Mouse (Mus musculus) right cerebral cortex, postnatal 14 days (tissue): ENCODE data around the gene P3h3.
"Not testable (repeated sequence)": the region's sequence is repeated elsewhere in the genome, so short reads cannot be mapped to it uniquely, and the experiment has no call there.

Source experiments
- DNase-seq: peaks from one replicate; pipeline ENCODE4 v3.0.0; 2022

P3h3 gene

DNA sequence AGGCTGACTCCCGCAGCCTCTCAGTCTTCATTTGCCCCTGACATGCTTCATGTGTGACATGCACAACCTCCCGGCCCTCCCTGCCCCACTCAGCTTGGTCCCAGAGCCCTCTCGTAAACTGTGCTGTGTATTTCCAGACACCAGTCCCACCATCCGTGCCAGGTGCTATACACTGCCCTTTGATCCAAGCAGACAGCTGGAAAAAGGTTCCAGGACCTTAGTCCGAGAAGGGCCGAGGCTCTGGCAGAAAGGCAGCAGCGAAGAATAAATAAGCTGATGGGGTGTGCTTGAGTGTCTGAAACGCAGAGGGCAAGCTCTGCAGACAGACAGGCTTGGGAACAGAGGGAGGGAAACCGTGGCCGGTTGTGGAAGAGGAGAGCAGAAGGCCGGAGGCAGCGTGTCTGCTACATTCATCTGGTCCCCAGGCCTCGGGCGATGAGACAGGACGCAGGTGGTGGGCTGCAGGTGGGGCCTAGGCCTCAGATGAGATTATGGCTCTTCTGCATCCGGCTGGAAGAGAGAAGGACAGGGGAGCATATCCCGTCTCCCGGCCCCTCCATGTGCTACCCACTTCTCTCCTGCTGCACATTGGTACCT lies 8.3 kb upstream of the P3h3 start:
- DNase-seq: no peak

DNA sequence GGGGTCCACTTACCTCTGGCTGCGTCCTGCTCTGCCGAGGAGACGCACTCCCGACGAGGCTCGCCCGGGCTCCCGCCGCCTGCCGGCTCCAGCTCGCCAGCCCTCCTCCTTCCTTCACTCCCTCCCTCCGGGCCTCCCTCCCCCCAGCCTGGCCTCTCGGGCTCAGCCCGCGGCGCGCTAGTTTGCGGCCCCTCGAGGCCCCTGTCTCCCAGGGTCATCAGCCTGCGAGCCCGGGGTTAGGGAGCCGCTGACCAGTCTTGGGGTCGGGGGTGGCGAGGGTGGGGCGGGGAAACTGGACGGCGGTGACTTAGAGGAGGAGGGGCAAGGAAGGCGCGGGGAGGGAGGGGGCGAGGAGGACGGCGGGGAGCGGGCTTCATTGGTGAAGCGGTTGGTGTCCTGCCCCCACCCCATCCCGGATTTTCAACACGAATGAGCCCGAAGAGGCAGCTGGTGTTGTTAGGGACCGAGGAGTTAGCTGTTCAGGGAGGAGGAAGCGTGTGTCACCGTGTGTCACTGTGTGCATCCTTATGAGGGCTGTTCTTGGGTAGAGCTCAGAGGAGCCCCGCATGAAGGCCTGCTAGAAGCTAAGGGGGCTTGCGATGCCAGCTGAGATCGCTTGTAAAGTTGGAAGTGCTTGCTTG lies 6.2 kb upstream of the P3h3 start, which contains the start of gene Gpr162:
Gene Gpr162, minus strand, starts transcription at position 326 of the 641 bp plus-strand sequence.
- peak; percentile 76 for DNase-seq

DNA sequence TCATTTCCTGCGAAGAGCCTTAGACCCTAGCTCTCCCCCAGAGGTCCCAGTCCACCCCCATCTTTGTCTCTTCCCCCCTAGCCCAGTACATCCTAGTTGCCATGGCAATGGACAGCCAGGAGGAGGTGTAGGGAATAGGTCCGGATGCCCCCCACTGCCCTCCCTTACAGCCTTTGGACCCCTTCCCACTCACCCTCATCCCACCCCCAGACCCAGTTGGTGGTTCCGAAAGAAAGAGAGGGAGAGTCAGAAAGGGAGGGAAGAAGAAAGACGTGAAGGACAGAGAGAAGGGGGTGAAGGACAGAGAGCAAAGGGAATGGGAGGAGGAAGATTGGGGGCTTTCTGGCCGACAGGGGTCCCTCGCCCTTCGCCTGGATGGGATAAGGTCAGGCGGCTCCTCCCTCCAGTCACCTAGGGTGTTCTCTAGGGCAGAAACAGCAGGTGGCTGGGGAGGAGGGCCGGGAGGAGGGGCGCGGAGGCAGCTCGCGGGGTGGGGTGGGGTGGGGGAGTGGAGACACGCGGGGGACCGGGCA lies 5.6 kb upstream of the P3h3 start:
- DNase-seq: no peak

DNA sequence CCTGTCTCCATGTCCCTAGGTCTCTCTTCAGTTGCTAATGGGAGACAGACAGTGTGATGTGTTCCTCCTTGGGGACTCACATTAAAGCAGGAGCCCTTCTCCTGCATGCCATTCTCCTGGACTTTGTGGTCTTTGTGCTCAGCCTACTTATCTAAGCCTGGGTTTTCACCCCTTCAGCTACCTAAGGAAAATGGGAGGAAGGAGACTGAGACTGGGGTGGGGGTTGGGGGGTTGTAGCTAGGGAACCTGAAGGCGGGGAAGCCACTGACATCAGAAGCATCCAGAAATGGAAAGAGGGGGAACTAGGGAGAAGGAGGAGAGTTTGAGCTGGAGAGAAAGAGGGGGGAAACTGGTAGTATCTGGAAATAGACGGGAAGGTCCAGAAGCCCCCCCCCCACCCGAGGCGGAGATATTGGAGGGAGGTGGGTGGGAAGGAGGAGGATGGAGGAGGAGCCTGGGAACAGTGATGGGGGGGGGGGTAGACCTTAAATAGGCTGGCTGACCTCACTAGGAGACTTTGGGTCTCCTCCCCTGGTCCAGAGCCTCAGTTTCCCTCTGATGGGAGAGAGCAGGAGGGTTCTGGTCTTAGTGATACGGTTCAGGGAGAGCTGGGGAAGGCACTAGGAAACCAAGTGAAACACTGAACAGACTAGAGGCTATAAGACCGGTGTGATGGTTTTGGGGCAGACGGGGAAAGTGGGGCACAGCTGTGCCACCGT lies 5.0 kb upstream of the P3h3 start:
- DNase-seq: peak; percentile 43

DNA sequence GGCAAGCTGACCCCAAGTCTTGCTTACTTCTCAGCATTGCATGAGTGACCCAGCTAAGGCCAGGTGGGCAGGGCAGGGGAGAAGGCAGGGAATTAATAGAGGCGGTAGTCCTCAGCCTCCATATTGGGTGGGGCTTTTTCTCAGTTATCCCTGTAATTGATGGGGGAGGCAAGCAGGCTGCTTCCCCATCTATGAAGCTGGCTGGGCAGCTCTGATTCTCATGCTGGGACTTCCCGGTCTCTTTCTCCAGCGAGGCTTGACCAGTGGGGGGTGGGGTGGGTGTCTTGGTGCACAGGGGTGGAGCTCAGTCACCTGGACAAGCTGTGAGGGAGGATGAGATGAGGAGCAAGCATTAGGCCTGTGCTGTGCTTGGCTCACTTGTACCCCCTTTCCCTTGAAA lies 4.2 kb upstream of the P3h3 start:
- no peak for DNase-seq

DNA sequence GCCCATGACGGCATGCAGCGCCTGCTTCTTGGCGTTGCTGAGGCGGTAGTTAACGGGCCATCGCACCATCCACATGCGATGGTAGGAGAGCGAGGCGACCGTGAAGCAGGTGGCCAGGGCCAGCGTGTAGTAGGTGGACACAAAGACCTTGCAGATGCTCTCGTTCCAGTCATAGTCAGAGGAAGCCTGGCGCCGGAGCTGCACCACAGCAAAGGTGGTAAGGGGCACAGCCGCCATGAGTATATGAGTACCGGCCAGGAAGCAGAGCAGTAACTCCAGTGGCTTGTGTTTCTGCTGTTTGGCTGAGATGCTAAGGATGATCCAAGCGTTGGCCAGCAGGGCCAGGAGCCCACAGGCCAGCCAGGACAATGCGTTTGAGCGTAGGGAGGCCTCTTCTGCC lies 3.7 kb upstream of the P3h3 start:
- no peak for DNase-seq

DNA sequence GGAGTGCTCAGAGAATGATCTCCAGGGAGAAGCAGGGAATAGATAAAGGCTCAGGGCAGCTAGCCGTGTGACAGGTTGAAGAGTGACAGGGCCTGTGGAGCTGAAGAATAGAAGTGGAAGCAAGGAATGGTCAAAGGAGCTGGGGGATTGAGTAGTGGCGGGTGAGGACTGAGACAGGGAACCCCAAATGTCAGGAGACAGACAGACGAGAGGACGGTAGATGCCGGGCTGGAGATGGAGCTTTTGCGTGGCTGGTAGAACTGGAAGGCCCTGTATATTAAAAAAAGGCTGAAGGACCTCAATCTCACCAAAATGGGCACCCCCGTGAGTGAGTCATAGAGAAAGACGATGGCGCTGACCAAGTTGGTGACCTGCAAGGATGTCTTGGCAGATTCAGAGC lies 3.0 kb upstream of the P3h3 start:
- no peak for DNase-seq

DNA sequence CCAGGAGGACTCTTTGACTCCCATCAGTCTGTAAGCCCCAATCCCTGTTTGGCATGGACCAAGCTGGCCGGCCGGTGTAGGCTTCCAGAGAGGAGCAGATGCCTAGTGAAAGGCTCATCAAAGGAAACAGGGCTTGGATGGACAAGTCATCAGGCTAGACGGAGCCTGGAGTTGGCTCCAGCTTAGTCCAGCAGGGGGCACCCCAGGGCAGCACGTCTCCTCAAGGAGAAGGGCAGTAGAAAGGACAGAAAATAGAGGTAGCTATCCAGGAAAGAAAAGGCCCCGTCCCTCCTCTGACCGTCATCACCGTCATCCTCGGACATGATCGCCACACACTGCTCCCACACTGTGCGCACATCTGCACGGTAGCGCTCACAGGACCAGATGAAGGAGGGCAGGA lies 2.2 kb upstream of the P3h3 start:
- peak; percentile 92 for DNase-seq

DNA sequence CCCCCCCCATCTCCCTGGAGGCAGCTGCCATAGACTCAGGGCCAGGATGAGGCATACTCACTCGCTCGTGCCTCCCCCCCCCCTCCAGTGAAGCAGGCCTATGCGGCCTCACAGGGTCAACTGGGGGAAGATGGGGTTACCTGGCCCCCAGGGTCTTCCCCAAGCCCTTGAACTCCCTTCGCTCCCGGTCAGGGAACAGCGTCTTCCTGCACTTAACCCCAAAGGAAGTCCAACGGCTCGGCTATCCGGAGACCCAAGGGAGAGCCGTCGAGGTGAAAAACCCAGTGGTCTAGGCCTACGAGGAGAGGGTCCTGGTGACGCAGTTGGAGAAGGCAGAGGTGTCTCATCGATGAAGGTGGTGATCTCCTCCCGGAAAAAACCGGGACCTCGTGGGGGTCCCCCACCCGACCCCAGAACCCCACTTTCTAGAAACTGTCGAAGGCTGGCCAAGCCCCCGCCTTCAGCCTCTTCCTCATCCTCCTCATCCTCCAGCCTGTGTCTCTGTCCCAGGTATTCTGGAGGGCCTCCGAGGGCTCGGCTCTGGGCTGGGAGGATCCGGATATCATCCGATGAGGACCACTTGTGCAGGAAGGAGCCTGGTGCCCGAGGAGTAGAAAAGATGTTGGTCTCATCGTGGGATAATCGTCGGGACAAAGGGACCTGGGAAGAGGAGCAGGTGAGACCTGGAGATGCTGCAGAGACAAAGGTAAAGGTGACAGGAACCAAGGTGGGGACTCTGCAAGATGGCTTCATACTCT lies 1.2 kb upstream of the P3h3 start:
- DNase-seq: no peak

DNA sequence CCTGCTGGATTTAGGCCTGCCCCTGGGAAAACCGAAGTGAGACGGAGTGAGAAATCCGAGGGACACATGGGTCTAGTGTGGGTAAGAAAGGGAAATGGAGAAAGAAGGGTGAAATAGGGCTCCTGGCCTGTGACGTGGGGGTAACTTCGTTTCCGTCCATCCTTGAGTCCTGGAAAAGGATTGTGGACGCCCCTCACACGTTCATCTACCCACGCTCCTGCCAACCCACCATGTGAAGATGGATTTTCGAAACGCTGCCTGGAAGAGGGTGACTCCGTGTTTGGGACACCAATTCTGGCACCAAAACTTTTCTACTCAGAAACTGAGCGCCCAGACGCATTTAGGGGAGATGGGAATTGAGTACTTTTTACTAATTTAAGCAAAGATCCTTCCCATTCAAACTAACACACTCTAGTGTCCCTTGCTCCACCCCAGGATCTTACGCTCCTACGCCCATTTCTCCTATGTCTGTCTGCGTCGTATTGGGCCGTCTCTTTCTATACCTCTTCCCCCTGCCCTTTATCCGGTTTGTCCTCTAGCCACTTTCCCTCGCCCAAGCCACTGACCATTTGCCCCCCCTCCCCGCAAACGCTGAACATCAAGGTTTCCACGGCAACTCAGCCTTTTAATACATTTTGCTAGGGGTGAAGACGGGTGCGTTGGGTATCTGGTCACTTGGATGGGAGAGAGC lies 433 bp upstream of the P3h3 start:
- DNase-seq: no peak

DNA sequence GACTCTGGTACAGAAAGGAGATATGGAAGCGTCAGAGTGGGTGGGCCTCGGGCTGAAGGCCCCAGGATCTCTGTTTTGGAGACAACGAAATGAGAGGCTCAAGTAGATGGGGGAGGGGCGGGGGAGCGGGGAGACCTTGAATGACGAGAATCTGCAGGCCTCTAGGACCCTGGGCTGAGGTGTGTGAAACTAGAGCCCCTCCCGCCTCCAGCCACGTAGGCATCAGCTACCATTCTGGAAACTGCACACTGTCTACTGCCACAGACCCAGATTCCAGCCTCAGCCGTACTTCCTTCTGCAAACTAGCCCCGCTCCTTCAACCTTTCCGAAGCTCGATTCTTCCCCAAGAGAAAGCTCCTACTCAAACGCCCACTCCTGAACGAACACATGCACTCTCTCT lies 1.2 kb downstream of the P3h3 start:
- peak; percentile 55 for DNase-seq

DNA sequence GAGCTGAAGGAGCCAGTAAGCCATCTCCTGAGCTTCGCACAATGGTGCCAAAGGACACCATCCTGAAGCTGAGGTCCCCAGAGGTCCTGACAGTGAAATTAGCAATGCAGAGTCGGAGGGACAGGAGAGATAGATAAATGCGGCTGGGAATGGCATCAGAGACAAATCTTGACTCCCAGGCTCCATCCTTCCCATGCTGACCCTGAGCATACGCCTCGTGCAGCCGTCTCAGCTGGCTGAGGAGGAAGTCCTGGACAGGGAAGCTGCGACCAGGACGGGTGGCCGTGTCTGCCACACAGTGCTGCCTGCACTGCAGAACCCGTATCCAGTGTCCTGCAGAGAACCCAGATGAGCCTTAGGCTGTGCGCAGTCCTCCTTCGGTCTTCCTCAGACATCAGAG lies 2.9 kb downstream of the P3h3 start:
- no peak for DNase-seq

DNA sequence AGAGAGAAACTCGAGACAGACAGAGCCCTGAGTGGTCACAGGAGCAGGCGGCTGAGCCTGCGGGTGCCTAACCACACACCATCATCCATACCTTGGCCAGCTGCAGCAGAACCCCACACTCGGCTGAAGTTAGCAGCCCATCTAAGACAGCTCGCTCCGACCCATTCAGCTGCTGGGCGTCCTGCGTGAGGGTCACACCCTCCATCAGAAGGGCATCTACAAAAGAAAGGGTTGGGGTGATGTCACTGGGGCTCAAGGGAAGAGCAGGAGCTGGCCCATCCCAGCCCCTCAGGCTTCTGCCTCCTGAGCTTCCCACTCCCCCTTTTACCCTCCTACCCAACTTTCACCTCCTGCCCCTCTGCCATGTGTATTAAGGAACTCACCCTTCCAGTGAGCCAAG lies 7.0 kb downstream of the P3h3 start:
- no peak for DNase-seq

DNA sequence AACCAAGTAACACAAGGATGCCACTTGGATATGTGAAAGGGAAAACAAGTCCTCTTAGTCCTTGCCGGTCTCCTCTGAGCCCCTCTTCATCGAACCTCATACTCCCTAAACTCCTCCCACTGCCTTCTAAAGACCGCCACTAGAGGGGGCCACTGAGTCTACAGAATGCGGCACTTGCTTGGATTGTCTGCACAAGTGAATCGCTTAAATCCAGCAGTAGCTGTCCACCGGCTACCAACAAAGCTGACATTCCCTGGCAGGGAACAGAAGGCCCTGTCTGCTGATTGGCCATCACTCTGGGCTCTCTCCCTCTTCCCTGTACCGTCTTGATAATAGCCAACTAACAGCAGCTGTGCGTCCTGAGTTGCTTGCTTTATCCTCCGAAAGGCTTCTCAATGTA lies 10.2 kb downstream of the P3h3 start:
- DNase-seq: peak; percentile 92

DNA sequence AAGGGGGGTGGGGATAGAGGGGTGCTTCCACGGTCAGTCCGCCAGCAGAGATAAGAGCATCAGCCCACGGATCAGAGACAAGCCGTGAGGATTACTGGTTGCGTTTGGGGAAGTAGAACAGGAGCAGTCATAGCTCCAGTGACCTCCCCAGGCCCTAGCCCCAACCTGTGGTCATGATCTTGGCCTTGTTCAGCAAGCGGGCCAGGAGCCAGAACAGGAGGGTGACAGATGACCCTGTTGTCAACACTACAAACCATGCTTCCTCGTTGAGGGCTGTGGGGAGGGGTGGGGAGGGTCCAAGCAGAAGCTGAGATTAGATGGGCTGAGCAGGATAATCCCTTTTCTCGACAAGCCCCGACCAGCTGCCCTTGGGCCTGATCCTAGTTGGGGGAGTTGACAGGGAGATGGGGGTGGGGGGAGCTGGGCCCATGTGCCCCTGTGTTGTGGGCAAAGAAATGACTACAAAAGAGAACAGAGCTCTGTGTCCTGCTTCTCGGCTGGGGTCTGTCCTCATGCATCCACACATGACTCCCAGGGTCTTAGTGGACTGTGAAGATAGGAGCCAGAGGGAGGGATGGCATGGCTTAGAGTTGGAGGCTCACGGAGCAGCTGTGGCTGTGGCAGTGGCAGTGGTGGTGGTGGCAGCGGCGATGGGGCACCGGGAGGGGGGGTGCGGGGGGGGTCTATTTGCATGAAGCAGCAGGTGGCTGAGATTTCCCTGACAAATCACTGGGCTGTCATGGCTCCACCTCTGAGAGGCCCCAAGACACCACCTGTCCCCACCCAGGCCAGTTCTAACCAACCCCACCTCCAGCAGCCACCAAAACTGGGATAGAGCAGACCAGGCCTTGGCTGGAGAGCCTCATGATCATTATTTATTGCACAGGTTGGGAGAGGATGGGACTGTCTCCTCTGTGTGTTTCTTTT lies 17.0 kb downstream of the P3h3 start, which contains the start of gene Gnb3:
Gene Gnb3, minus strand, starts transcription at position 35 of the 927 bp plus-strand sequence.
- DNase-seq: no peak

DNA sequence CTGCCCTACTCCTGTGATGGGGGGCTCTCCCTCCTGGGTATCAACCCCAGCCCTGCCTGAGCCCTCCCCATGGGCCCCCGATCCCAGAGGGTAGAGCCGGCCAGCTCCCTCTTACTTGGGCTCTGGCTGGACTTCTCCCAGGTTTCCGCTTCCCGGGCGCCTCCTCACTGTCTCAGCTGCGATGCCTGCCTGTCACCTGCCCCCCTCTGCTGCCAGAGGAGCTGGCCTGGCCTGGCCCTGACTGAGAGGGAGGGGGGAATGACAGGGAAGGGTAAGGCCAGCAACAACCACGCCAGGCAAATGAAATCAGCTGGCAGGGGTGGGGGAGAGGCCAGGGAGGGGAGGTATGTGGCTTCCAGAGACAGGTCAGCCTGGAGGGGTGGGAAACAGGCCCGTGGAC lies 17.7 kb downstream of the P3h3 start:
- no peak for DNase-seq

DNA sequence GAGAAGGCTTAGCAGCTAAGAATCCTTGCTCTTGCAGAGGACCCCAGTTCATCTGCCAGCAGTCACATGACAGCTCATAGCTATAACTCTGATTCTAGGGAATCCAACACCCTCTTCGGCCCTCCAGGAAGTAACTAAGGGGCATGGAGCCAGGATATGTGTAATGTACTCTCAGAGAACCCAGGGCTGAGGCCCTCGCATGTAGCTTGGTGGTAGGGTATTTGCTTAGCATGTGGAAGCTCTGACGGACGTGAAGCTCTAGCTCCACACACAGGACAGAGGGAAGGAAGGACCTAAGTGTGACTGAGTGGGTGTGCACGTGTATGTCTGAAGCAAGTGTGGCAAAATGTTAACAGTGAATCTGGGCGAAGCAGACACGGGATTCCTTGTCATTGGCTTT lies 21.1 kb downstream of the P3h3 start:
- DNase-seq: no peak

DNA sequence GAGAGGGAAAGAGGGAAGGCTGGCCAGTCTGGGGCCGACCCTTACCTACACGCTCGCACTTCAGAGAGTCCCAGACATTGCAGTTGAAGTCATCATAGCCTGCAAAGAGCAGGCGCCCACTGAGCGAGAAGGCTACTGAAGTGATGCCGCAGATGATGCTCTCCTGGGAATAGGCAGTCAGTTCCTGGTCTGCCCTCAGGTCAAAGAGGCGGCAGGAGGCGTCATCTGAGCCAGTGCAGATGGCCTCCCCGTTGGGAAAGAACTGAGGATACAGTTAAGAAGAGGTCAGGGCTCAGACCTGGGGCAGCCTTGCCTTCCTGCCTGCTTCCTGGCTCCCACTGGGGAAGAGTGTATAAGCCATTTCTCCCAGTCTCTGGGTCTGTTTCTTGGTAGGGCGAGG lies 22.0 kb downstream of the P3h3 start:
- no peak for DNase-seq

DNA sequence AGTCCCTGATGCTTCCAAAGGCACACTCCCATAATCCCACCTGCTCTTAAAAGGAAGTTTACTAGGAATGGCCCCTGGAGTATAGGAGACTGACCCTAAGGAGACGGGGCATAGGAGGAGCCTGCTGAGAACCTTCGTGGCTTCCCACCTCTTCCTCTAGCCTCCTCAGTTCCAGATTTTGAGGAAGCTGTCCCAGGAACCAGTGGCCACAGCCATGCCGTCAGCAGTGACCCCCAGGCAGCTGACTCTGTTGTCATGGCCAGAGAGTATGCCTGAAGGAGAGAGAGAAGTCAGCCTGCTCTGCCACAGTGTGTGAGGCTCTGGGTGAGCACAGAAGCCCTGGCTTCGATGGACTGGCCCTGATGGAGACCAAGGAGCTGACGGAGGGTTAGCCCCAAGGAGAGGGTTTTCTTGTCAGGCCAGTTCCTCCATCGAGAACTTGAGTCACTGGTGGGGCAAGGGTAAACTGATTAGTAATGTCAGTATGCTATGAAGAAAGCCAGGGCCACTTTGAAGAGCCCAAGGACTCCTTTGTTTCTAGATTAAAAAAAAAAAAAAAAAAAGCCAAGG lies 23.0 kb downstream of the P3h3 start:
- DNase-seq: no peak

DNA sequence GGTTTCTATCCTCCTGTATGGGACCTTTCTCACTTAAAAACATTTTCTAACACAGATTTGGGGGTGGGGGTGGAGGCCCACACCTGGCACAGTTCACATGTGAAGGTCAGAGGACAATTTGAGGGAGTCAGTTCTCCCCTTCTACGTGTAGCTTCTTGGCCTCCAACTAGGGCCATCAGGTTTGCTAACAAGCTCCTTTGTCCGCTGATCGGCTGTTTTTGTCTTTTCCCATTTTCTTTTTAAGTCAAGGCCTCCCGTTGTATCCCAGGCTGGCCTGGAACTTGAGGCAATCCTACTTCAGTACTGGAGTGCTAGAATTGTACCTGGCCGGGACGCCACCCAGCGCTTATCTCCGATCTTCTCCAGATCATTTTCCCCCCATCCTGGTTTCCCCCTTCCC lies 25.9 kb downstream of the P3h3 start:
- DNase-seq: no peak

DNA sequence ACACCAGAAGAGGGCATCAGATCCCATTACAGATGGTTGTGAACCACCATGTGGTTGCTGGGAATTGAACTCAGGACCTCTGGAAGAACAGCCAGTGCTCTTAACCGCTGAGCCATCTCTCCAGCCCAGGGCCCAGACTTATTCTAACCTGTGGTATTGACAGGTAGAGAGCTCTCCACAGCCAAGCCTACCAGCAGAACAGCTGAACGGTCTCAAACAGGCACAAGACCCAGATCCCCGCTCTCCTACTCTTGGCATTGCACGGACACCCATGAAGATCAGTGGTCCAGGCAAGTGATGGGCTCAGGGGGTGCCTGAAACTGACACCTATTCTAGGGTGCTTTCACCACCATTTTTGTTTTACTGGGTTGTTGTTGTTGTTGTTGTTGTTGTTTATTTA lies 26.4 kb downstream of the P3h3 start:
- DNase-seq: not testable (repeated sequence)
